Mouse (Mus musculus) adrenal gland, postnatal 36 days (tissue): Measurements from ENCODE around the gene Cacng1. TPM values are rescaled to one million over a fixed set of nuclear protein-coding genes. Genes with fewer than 3 reads are reported as not detected.

Experiments
- DNase-seq, 2 experiments: peaks; one replicate each; pipeline ENCODE4 v3.0.0; 2021; ENCODE audit warnings: mixed read lengths in 1 of 2
- total RNA-seq, 2 experiments: library from RNA; stranded (reverse); gene quantifications; 2 replicates each; pipeline ENCODE4 v1.2.3; 2021

Gene Cacng1
- total RNA-seq, 2 experiments from 2014 or later: 0.23 to 0.50 TPM

DNA sequence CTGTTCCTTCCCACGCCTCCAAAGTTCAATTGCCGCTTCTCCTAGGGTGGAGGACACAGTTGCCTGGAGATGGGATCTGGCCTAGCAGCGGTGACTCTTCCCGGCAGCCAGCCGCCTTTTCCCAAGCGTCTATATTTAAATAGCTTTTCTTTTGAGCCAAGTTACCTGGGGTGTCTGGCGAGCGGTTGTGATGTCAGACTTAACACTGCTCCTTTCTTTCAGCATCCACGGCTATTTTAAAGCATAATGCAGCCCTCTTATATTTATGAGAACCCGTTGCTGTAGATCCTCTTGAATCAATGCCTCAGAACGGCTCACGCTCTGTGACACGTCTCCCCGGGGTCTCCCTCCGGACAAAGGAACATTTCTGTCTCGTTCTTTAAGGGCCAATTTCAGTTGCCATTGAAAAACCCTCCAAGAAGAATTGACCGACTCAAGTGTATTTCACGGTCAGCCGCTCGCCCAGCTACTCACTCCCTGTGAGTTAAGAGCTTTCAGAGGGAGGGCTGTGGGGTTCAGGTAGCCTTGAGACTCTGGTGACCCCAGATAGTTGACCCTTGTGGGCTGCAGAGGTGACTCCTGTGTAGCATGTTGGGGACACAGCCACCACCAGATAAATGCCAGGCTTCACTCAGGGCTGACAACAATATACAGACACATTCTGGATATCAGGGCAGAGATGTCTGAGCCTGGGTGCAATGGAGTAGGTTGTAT lies 8.3 kb downstream of the Cacng1 start:
- no peak for DNase-seq

GRCm38 (mm10) chr11:107705476-107706074 lies 10.7 kb downstream of the Cacng1 start:
- no peak for DNase-seq

- no peak for DNase-seq
Observed at GRCm38 (mm10) chr11:107705060-107705459, 11.3 kb downstream of the Cacng1 start.

DNA sequence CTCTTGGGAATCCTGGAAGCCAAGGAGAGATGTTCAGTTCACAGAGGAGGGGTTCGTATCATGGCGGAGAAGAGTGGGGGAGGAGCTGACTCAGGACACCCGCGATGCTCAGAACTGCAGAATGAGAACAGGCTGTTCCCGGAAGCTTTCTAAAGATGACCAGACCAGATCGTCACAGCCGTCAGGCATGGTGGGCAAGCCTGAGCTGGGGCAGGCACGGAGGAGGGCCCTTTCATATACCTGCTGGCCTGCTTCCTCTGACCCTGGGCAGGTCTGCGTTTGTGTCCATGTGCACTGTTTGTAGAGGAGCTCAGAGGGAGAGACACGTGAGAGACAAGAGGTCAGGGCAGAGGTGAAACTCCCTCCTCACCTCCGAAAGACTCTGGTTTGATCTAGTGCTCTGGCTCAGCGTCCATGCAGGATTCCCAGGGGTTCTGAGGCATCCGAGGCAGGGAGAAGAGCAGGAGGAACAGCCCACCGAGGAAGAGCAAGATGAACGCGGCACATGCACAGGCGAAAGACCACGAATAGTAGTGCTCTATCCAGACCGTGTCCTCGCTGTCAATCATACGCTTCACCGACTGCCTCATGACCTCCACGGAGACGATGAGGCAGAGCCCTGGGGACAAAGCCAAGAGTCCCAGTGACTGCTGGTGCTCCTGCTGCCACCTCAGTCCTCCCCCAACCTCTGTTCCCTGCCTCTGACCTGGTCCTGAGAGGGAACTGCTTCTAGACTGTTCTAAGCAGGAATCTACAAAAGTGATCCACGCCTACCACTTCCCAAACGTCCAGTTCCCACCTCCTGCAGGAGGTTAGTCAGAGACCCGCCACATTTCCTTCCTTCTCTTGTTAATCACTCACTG lies 12.8 kb downstream of the Cacng1 start:
- peak; percentile 42 to 53 for DNase-seq

GRCm38 (mm10) chr11:107699967-107700366 lies 16.4 kb downstream of the Cacng1 start:
- no peak for DNase-seq

DNA sequence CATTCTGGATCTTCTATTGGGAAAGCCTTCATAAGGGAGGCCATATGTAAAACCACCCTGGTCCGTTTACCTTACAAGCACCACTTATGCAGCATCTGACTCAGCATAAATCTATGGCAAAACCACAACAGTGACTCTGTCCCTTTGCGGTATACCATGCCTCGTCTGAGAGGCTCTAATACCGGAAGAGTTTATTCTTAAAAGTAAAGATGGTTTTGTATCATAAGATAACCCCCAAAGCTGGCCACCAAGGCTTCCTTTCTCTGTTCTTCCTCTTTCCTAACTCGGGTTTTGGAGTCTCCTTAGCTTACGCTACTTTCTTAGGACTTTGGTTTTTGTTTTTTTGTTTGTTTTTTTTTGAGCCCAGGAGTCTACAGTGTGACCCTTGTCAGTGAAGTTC lies 23.0 kb downstream of the Cacng1 start:
- no peak for DNase-seq

DNA sequence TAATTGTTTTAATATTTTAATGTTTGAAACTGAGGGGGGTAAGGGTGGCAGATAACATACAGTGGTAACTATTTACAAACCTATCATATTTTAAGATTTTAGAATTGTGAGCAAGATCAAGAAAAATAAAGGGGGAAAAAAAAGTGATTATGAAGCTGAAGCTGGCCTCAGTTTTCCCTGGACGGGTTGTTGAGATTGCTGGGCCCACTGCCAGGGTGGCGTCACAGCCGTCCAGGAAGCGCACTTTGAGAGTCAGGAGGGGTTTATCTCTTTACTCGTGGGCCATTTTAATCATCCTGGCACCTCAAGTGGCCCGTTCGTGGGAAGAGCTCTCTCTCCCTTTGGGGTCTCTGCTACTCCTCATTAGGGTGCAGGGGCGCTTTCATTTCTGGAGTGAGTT lies 24.8 kb downstream of the Cacng1 start:
- peak in 1 of 2 experiments; percentile 47 for DNase-seq

DNA sequence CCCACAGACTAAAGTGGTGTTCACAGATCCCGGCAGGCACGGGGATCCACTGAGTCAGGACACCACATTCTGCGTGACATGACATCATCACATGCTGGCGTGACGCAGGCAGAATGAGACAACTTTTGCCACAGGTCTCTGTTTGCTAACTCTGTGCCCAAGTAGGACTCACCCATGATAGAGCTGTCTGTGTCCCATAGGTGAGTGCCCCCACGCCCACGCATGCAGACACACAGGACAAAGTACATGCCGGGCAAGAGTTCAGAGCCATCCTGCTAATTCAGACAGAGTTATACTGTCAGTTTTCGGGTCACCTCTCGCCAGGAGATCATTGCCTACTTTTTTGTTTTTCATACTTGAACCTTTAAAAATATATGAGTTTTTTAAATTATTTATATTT lies 27.8 kb downstream of the Cacng1 start:
- no peak for DNase-seq

- DNase-seq: no peak
Observed at GRCm38 (mm10) chr11:107686290-107686689, 30.0 kb downstream of the Cacng1 start.

DNA sequence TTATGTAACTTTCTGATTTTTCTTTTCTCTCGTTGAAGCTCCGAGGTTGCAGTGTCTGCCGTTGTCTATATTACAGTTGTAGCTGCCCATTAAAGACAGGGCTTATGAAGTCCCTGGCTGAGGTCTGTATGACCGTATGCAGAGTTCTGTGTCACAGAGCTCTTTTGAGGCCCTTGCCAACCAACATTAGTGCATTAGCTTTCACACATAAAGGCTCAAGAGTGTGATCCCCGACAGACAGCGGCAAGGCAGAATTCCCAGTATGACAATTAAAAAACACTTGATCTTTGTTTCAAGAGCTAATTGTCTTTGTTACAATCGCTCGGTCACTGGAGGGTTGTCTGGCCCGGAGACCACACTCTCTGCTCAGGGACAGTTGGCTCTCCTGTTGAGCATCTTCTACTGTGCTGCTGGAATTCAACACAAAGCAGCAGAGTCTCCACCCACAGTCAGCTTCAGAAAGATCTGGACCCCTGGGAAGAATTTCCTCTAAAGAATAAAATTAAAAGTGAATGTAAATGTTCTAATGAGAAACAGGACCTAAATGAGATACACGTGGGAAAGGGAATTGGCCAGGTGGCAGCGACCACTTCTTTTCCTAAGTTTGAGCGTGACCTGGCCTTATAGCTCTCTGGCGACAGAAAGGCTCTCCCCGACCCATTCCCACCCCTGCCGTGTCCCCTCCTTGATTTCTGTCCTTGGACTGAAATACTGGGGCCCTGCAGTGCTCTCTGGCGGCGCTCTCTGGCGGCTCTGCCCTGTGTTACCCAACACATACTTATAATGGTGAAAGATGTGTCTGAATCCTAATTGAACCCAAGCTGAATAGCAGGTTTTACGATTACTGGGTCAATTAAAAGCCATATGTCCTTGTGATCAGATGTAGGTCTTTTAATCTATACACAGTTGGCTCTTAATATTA lies 32.5 kb downstream of the Cacng1 start:
- peak in 1 of 2 experiments; percentile 12 for DNase-seq

- no peak for DNase-seq
Observed at GRCm38 (mm10) chr11:107682694-107683355, 33.5 kb downstream of the Cacng1 start.

GRCm38 (mm10) chr11:107676207-107676940 lies 39.9 kb downstream of the Cacng1 start:
- DNase-seq: no peak

DNA sequence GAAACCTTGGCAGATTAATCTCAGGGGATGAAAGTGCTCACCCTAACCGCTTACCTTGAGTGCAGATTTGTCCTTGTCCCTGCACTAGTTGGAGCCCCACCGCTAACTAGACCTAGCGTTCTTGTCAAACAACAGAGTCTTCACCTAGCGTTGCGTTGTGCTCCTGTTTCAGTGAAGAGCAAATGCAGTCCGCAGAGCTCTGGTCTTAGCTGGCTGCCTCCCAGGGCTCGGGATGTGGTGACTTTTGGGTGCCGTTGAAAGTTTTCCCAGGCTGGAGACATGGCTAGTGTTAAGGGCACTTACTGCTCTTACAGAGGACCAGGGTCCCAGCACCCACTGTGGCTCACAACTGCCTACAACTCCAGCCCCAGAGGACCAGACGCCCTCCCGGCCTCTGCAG lies 41.1 kb downstream of the Cacng1 start:
- peak; percentile 31 to 42 for DNase-seq

- no peak for DNase-seq
Observed at GRCm38 (mm10) chr11:107674601-107675000, 41.7 kb downstream of the Cacng1 start.

- DNase-seq: peak; percentile 36 to 53
Observed at GRCm38 (mm10) chr11:107674006-107674405, 42.3 kb downstream of the Cacng1 start.

- DNase-seq: no peak
Observed at GRCm38 (mm10) chr11:107668977-107669376, 47.3 kb downstream of the Cacng1 start.

- no peak for DNase-seq
Observed at GRCm38 (mm10) chr11:107668223-107668622, 48.1 kb downstream of the Cacng1 start.

GRCm38 (mm10) chr11:107667542-107667941 lies 48.8 kb downstream of the Cacng1 start:
- DNase-seq: no peak

DNA sequence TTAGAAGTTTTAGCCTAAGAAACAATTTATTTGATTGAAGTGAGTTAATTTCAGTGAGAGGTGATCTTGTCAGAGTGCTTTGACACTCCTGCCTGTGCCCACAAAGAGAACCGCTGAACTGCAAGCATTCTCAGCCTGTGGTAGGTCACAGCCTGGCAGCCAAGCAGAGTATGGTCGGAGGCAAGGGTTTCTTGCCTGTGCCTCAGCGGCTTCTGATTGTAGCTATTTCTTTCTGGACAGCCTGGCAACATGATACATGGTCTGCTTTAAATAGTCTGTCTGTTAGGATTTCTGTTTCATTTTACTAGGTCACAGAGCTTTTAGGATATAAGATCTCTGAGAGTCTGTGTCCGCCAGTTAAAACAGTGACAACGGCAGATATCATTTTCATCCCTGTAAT lies 53.7 kb downstream of the Cacng1 start:
- DNase-seq: no peak

GRCm38 (mm10) chr11:107660452-107660851 lies 55.9 kb downstream of the Cacng1 start:
- DNase-seq: no peak

GRCm38 (mm10) chr11:107657117-107657516 lies 59.2 kb downstream of the Cacng1 start:
- DNase-seq: no peak
